Mouse (Mus musculus): ENCODE measurements at regions not wholly inside any gene's neighbourhood (a gene's known extent, or its start where the extent isn't known, plus 50 kb on each side); places are given as distances from the start of the nearest gene placed in this dataset.

- no peak for DNase-seq (ENCODE audit: low spot score)
Observed at GRCm38 (mm10) chr9:69814432-69814831, 53.7 kb upstream of the Foxb1 start.

- DNase-seq (ENCODE audit: low spot score) = no peak
Observed at GRCm38 (mm10) chr9:69823179-69823966, 62.6 kb upstream of the Foxb1 start.

GRCm38 (mm10) chr9:69828428-69828827, 67.7 kb upstream of the Foxb1 start:
- no peak for DNase-seq (ENCODE audit: low spot score)

- no peak for DNase-seq (ENCODE audit: low spot score)
Observed at GRCm38 (mm10) chr9:69835396-69835795, 74.7 kb upstream of the Foxb1 start.

GRCm38 (mm10) chr9:69839198-69839597, 78.5 kb upstream of the Foxb1 start:
- no peak for DNase-seq (ENCODE audit: low spot score)

- DNase-seq (ENCODE audit: low spot score) = no peak
Observed at GRCm38 (mm10) chr9:69844712-69845111, 84.0 kb upstream of the Foxb1 start.

GRCm38 (mm10) chr9:69845210-69845609, 84.5 kb upstream of the Foxb1 start:
- no peak for DNase-seq (ENCODE audit: low spot score)

GRCm38 (mm10) chr9:69856621-69857020, 95.9 kb upstream of the Foxb1 start:
- peak; percentile 43 for DNase-seq (ENCODE audit: low spot score)

- no peak for DNase-seq (ENCODE audit: low spot score)
Observed at GRCm38 (mm10) chr9:69858619-69859018, 97.9 kb upstream of the Foxb1 start.

- peak; percentile 42 for DNase-seq (ENCODE audit: low spot score)
Observed at GRCm38 (mm10) chr9:69870182-69870581, 109.4 kb upstream of the Foxb1 start.

- DNase-seq (ENCODE audit: low spot score) = no peak
Observed at GRCm38 (mm10) chr9:69886351-69886750, 102.9 kb upstream of the Bnip2 start.

GRCm38 (mm10) chr9:69898016-69898415, 91.2 kb upstream of the Bnip2 start:
- DNase-seq (ENCODE audit: low spot score) = no peak

GRCm38 (mm10) chr9:69899371-69899770, 89.9 kb upstream of the Bnip2 start:
- DNase-seq (ENCODE audit: low spot score) = peak; percentile 47

GRCm38 (mm10) chr9:69900871-69901270, 88.4 kb upstream of the Bnip2 start:
- no peak for DNase-seq (ENCODE audit: low spot score)

GRCm38 (mm10) chr9:69907123-69907945, 81.9 kb upstream of the Bnip2 start:
- no peak for DNase-seq (ENCODE audit: low spot score)

GRCm38 (mm10) chr9:69910621-69911020, 78.6 kb upstream of the Bnip2 start:
- no peak for DNase-seq (ENCODE audit: low spot score)

GRCm38 (mm10) chr9:69928126-69928525, 61.1 kb upstream of the Bnip2 start:
- peak; percentile 14 for DNase-seq (ENCODE audit: low spot score)

GRCm38 (mm10) chr9:69937863-69938262, 51.4 kb upstream of the Bnip2 start:
- peak; percentile 18 for DNase-seq (ENCODE audit: low spot score)

Measured in testis, postnatal 10 days (tissue).